Mouse (Mus musculus): ENCODE results near the gene Slc16a2.

The Slc16a2 gene

DNA sequence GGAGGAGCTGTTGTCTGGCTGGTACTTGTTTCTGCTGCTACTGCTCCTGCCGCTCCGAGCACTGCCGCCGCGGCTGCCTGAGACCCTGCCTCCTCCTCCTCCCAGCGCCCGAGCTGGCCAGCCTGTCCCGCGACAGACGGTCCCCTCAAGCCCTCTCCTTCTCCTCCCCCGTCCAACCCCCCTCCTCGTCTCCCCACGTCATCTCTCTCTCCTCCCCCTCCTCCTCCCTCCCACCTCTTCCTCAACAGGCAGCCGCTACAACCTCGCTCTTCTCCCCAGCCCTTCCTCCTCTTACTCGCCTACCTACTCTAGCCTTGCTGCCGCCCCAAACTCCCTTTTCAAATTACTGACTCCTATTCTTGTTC, at the start of gene Slc16a2:
Gene Slc16a2 (minus strand): TSS at position 152 of the 365 bp plus-strand sequence.
- DNase-seq: peak; percentile 48 to 49

DNA sequence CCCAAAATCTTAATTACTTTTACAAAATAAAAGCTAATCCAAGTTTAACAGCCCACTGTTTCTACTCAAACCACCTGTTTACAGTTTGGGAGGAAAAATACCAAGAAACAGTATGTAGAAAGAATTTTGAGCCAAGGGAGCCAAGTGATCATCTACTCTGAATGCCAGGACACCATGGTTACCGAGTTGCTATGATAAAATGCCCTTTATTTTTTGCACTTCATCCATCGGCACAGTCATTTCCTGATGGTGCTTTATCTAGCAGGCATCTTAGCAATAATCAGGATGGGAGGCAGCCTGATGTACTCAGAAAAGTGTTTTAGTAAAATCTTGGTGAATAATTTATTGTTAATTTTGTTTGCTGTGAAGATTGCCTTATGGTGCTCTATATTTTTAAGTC, 41.7 kb upstream of the Slc16a2 start:
- no peak for DNase-seq

DNA sequence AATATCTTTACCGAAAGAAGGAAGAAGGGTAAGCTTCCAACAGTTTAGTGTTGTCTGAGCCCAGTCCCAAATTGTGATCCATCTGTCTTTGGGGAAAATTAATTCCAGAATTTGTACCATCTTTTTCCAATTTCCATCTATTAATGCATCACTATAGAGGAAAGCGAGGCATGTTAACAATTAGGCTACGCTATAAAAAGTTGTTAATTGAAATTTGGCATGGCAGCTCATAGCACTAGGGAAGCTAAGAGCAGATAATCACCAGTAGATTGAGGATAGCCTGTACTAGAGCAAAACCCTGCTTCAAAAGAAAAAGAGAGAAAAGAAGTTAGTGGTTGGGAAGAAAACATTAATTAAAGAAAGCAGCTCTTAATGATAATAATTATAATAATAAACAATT, 41.1 kb upstream of the Slc16a2 start:
- no peak for DNase-seq

DNA sequence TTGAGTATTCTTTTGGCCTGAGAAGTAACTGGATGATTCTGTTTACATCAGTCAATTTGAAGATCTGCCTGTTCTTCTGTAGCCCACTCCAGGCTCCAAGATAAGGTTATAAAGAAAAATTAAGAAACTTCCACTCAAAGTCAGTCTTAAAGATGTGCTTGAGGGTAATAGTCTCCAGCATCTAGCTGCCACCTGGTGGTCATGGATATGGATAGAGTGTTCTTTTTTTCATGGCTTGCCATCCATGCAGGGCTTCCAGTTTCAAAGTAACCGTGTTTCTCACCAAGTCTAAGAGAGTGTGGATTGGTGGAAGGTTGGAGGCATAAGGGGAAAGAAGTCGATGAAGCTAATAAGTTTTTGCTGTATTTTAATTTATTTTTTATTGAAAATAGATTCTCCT, 23.5 kb upstream of the Slc16a2 start:
- peak; percentile 11 to 28 for DNase-seq

DNA sequence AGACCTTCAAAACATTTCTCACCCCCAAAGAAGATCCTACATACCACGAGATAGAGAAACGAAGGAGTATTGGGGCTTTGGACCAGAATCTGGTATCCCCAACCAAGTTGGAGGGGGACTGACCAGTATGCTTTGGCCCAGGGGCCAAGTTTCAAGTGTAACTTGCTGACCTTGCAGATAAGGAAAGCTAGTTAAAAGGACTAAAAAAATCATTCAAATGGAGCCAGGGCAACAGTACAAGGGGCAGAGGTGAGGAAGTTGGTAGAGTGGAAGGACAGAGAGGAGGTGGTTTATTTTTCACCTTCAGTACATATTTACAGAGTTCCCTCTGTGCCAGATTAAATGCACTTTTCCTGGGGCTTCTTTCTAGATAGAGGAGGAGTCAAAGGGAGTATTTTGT, 7.1 kb upstream of the Slc16a2 start:
- peak; percentile 32 to 77 for DNase-seq

DNA sequence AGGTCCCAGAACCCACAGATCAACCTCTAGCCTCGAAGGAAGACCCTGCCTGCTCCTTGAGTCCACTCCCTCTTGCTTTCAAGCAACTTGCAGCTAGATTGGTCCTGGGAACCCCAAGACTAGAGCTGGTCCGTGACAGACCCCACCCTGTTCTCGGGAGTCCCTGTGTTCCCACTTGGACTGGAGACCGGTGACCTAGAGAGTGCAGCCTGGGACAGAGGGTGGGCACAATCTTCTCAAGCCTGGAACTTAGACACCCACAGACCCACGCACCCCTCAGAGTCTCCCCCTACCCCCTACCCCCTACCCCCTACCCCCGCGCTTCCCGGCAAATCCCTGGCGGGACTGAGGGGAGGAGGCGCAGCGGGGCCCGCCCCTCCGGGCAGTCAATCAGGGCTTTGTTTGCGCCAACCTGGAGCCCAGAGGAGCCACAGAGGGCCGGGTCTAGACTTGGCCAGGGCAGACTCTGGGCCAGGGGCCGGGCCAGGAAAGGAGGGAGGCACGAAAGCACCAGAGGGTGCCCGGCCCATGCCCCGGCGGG, 558 bp upstream of the Slc16a2 start:
- peak; percentile 72 to 74 for DNase-seq

DNA sequence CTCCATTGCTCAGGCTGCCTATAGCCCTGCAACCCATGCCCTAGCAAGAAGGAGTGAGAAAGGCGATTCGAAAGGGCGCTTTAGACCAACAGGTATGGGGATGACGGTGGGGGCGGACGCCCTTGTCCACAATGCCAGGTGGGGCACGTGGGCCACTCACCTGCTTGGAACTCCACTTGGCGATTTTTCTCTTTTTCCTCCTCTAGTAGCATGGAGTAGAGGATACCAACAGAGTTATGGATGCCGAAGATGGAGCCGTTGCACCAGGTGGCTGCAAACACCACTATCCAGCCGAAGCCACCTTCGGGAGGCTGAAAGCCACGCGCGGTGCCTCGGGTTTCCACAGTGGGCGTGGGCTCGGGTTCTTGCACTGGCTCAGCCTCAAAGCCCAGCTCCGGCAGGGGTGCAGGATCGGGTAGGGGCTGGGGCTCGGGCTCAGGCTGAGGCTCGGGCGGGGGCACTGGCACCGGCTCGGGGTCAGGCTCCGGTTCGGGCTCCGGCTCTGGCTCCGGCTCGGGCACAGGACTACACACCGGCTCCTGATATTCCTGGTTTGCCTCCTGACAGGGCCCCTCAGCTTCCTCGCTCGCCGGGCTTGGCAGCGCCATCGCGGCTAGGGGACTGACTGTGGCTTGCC, 470 bp downstream of the Slc16a2 start:
- DNase-seq: peak; percentile 8 to 9

DNA sequence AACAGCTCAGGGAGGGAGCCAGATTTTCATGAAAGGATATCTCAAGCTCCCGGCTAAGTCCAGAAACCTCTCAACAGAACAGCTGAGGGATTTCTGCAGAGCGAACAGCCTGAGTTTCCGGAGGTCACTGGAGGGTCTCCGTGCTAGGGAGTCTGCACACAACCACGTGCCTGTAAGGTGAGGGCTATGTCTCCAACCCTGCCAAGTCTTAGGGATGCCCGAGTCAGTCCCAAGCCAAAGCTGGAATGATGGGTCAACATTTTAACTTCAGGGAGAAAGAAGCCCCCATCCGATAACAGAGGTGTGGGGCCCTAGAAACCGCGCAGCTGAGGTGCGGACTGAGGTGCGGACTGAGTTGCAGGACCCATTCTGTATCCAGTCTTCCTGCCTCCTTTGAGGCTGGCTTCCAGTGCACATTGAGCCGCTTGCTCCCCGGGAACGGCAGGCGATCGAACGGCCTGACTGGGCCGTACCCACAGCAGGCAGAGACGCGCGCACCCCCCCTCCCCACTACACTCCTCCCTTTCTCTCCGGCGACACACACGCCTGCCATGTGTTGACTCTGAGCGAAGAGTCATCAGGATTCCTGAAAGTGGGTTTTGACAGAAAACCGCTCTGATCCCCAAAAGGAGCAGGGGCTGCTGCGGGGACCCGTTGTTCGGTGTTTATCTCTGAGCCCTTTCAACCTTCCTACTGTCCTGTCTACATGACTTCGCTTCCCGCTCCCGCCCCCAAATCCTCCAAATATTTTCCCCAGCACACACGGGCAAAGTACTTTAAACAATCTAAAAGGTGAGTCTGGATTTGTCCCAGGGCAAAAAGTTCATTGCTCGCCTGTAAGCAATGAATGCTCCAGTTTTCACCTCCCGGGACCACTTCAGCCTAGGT, 1.2 kb downstream of the Slc16a2 start:
- peak in 1 of 2 experiments; percentile 3 for DNase-seq

DNA sequence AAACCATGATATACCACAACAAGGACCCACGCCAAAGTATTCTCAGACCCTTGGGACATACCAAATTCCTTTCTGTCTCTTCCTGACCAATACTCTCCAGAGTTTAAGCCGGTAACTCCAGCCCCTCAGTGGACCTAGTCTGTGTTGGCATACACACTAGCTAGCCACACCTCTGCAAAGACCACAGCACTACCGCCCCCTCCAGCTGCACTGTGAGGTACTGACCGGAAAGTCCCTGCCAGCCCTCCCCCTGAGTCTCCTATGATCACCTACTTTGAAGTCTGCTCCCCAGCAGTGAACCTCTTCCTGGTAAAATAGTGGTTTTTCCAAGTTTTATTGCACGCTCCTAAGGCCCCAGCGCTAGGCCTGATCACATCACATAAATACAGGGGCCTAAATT, 2.5 kb downstream of the Slc16a2 start:
- peak in 1 of 2 experiments; percentile 6 for DNase-seq

DNA sequence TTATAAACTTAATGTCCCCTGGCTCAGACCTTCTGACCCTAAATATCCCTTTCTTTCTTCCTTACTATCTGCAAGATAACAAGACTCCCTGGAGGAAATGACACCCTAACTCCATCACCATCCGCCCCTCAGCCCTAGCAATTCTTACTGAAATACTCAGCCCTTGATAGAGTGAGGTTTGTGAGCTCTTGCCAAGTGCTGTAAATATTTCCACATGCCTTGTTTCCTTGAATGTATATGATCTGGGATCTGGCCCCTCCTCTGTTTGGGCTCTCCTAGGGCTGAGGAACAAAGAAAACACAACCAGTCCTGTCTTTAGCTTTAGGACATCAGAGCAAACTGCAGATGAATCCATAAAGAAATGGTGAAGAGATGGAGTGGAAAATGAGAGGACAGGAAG, 9.1 kb downstream of the Slc16a2 start:
- no peak for DNase-seq

DNA sequence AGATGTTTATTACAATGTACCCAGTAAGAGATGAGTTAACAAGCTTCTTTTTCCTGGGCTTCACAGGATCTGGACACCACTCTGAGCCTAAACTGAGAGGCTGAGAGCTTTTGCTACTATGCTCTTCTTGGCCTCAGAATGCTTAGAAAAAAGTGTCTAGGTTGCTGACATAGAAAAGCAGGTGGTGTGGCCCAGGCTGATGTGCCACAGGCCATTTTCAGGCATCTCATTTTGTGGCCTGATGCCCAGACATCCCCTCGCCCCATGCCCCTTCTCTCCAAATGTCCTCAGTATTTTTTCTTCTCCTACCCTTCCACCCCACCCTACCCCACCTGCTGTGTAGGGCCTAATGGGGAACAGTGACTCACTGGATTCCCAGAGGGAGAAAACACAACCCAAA, 11.3 kb downstream of the Slc16a2 start:
- DNase-seq: no peak

DNA sequence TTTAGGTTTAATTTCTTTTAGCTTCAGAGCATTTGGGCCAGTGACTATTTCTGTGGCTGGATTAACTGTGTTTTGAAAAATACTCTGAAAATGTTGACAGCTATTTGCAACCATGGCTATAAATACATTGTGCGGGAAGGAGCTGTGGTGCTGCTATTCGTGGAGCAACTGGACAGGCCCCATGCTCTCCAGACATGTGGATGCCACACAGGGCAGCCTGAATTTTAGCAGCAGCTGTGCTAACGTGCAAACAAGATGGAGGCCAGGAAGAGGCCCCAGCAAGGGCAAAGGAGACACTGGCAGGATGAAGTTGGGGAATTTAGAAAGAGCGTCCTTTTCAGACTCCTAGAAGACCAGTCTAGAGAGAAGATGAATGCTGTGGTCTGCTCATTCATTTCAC, 15.4 kb downstream of the Slc16a2 start:
- DNase-seq: no peak

DNA sequence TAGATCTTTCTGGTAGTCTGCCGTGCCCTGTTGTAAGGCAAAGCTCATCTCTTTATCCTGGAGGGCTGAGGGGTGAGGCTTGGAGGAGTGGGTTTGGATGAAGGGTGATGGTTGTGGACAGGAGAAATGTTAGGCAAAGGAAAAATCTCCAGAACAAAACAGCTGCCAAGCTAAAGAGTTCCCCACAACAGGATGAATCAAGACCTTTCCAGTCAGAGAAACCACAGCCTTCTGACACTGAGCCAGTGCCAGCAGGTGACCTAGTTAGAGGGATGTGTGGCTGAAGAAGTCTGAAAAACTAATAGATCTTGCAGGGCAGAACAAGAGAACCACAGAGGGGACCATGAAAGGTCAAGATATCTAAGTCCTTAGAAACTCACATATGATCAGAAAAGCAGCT, 24.8 kb downstream of the Slc16a2 start:
- DNase-seq: no peak

DNA sequence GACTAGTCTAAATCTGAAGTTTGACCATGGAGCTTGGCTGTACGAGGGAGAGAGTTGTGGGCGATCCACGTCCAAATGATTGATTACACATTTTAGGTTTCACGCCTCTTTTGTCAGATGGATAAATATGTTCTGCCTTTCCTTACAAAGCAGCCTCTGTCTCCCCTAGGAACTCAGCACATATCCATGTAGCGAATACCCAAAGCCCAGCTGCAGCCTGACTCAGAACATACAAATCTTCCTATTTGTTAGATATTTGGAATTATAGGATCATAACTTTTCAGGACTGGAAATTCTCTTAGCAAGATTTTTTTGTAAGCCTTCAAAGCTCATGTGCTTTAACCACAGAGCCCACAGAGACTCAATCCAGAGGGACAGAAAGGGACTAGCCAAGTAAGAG, 26.3 kb downstream of the Slc16a2 start:
- DNase-seq: no peak

DNA sequence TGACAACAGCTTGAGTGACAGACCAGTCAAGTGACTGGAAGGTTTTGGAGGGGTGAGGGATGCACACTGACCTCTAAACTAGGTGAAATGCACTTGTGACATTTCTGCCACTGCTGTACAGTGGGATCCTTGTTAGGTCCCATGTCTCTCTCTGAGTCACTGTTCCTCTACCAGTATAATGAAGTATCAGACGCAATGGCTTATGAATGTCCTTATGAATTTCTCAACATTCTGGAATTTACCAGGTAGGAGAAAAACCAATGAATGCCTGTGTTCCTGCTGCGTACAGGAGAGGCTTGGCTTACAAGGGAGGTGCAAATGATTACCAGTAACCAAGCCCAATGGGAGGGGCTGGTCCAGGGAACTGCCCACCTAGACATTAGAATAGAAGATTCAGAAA, 30.5 kb downstream of the Slc16a2 start:
- no peak for DNase-seq

DNA sequence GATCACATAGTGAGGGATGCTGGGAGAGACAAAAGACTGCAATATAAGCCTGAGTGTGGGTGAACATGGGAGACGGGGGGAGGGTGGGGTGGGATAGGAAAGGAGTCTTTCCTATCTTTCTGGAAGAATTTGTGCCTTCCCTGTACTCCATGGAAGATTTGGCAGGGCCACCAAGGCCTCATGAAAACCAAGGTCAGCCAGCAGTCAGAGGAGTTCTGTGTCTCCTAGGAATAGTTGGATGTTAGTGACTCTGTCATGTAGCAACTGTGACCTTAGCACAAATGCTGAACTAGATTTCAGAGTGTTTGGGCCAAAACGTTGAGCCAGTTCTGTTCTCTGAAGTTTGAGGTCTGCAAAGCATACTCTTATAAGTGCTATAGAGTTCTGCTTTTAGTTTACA, 36.1 kb downstream of the Slc16a2 start:
- no peak for DNase-seq

DNA sequence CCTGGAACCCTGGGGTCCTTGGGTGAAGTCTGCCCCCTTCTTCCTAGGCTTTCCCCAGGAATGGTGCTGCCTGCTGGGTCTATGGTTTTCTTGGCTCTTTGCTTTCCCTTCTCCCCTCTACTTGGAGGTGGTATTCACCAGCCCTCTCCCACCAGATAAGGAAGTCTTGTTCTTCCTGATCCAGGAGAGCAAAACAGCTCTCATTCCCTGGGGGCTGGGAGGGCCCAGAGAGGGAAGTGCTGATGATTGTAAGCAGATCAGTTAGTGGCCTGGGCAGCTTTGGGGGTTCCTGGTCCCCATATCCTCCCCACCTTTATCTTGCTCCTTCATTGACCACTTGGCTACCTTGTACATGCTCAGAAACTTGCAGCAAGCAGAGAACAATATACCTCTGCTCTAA, 45.4 kb downstream of the Slc16a2 start:
- no peak for DNase-seq

DNA sequence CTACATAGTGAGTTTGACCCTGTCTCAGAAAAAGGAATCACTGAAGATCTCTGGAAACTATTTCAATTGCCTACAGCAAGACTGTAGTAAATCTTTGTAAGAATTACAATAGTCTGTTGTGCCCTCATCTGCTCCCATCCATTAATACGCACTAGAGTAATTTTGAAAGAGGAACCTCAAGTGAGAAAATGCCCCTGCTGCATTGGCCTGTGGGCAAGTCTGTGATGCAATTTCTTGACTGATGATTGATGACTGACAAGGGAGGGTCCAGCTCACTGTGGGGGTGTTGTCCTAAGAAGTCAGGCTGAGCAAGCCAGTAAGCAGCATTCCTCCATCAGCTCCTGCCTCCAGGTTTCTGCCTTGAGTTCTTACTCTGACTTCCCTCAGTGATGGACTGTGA, 75.6 kb downstream of the Slc16a2 start:
- no peak for DNase-seq

DNA sequence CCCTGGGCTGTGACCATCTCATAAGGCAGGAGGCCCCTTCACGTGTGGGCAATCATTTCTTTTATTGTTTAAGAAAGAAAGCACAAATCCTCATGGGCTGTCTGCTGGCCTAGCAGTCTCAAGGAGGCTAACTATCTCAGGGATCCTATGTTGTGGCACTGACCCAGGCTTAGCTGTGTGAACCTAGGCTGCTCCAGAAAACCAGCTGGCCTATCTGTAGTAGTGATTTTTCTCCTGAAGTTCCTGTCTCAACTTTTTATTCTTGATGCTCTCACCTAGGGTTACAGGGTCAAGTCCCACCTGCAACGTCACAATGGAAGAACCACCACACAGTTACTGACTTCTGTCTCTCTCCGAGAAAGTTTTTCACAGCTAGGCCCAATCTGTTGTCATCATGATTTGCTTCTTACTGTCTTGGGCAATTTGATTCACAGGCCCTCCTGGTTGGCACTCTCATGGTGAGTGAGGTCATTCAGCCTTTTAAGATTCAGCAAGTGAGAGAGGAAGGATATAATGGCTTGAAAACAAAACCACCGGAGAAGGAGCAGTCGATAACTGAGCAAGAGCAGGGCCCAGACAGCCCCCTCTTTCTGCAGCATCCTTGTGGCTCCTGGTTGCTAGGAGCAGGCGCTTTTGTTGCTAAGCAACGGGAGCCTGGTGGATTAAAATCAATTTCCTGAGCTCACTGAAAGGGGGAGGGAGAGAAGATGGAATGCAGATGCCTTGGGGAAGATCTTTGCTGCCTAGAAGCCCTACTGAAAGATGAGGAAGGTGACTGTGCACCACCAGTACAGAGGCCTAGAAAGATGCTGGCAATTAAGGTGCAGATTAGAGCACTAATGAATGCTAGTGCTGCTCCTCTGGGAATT, 77.4 kb downstream of the Slc16a2 start:
- DNase-seq: no peak

DNA sequence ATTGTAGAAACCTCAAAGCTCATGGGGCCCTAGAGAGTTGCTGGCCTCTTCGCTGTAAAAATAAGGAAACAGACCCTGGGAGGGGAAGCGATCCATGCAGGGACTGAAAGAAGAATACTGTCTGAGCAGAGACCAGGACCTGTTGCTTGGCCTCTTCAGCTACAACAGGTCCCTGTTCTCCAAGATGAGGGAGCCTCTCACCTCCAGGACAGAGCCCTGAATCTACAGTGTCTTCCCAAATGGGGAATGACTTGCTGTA, 79.8 kb downstream of the Slc16a2 start:
- DNase-seq: no peak

DNA sequence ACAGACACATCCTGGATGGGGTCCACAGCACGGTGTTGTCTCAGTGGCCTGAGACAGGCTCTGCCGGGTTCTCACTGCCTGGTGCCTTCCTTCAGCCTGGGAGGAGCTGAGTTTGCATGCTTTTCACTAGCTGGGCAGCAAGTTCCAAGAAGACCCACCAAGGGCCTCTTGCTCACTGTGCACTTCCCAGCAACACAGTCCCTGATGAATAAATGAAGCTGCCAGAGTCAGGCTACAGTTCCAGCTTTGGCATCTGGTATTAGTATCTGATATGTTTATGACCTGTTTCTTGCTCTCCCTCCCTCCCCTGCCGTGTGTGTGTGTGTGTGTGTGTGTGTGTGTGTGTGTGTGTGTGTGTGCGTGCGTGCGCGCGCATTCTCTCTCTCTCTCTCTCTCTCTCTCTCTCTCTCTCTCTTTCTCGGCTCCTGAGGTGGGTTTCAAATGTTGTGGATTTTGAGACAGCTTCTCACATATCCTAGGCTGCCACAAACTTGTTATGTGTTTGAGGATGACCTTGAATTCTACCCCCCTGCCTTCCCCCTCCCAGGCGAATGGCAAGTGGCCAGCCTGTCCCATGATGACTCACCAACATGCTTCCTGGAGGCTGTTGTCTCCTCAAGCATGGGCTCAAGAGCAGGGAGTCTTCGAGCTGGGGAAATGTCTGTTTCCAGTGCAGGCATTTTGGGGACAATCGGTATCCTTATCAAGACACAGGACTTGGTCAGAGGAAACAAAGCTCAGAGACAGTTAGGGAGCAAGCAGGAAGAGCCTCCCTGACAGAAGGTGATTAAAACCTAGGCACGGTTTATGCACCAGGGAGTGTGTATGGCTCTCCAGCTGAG, 80.3 kb downstream of the Slc16a2 start:
- DNase-seq: peak; percentile 39 to 48

DNA sequence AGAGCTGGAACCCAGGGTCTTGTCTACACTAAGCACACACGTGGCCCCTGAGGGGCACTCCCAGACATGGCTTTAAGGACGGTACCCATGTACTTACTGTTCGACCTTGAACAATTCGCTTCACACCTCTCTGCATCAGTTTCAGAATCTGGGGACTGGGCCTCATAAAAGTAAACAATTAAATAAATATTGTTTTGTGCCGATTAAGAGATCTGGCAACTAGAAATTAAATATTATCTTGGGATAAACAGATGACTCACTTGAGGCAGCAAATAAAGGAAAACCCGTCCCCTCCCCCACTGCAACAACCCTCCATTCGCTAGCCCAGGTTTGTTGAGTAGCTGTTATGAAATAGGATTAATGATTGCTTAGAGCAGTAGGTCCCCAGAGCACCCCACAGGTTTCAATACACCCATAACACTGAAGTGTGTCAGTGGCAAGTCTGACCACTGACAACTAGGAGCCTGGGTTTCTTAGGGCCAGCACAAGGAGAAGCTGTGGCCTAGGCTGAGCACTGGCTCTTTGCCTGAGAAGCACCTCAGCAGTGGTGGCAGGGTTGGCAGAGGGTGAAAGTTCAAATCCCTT, 87.7 kb downstream of the Slc16a2 start:
- DNase-seq: peak; percentile 72 to 74
